Mouse (Mus musculus): ENCODE data around the gene Samd4.

Samd4 gene

DNA sequence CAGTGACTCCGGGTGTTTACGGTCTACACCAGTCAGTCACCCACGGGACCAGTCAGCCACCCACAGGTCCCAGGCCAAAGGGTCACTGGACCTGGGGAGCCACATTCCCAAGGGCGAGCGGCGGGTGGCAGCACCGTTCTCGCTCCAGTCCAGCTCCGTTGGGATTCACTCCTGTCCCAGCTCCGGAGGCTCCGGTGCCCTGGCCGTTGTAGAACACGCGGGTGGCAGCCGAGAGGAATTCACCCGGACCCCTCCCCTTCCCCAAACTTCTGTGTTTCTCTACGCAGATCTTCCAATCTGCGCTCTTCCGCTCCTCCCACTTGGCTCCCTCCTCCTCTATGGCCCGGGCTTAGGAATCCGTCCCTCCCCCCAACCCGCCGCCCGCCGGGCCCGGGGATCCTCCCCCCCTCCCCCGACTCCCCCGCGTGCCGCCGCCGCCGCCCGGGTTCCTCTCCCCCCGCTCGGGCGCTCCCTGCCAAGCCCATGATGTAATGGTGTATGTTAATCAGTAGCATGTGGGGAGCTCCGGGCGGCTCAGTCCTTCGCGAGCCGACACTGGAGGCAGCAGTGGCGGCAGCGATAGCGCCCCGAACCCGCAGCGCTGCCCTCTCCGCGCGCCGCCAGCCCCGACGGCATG, at the start of gene Samd4:
Gene Samd4 (plus strand): TSS at position 424 of the 637 bp plus-strand sequence.
- TF ChIP-seq GATA4 (IDR thresholded peaks at IDR 0.05; ENCODE audit: insufficient replicate concordance, low read length): peak; percentile 6; the same call in 1 of the 2 replicates

DNA sequence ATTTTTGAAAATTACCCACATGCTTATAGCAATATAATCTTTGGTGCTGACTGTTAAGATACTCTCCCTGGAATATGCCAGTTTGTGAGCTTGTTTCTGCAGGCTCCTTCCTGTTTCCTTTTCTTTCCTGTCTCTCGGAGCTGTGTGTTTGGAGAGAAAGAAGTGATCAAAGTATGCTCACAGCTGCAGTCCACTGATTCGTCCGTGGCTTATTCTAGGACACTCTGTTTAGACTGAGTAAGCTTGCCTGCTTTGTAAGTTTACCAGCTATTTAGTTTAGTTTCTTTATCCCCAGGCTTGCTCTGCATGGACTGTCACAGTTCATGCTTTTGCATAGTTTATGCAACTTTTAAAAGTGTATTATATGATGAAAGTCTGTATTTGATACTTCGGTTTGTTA, 43.3 kb upstream of the Samd4 start:
- no peak for TF ChIP-seq GATA4 (IDR thresholded peaks at IDR 0.05; ENCODE audit: insufficient replicate concordance, low read length)

DNA sequence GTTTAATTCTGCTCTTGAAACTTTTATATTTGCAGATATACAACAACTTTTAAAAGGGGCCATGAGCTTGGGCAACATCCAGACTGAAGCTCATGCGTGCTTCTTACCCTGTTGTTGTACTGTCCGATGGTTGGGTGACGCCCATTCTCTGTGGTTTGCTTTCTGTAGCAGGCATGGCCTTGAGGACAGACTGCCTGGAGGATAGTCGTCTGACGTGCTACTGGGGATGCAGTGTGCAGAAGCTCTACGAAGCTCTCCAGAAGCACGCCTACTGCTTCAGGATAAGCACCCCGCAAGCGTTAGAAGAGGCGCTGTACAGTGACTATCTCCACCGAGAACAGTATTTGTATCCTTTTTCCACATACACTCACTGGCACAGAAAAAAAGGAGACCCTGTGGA, 36.9 kb upstream of the Samd4 start:
- TF ChIP-seq GATA4 (IDR thresholded peaks at IDR 0.05; ENCODE audit: insufficient replicate concordance, low read length): no peak

DNA sequence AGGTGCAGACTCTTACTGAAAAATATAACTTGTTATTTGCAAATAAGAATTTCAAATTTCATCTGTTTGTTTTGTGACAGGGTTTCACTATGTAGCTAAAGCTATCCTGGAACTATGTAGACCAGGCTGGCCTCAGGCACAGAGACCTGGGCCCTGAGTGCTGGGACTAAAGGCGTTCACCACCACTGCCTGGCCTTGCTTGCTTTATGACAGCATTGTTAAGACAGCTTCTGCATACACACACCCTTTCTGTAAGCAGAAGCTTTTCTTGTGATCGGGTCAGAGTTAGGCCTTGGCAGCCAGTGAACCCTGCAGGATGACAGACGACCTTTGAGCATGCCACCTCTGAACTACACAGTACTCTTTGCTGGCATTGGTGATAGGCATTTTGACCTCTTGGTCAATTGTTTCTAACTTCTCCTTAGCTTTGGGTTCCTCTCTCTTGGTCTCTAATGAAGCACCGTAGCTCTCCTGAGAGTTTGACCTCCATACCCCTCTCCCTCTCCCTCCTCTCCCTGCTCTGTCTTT, 34.5 kb upstream of the Samd4 start:
- no peak for TF ChIP-seq GATA4 (IDR thresholded peaks at IDR 0.05; ENCODE audit: insufficient replicate concordance, low read length)

DNA sequence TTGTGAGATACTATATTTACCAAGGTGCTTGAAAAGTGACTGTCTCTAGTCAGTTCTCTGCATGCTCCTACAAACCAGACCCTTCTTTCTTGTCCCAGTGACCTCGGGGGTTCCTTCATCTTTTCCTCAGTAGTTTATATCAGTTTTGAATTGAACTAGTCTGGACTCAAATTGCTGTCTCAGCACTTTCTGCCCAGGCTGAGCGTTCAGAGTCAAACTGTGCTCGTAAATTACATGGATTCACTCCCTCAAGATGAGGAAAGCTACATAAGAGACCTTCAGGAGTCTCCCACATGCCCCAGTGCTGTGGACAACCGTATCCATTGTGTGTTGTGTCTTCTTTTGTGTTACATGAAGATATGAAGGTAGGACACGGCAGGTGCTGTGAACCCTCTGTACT, 33.9 kb upstream of the Samd4 start:
- no peak for TF ChIP-seq GATA4 (IDR thresholded peaks at IDR 0.05; ENCODE audit: insufficient replicate concordance, low read length)

DNA sequence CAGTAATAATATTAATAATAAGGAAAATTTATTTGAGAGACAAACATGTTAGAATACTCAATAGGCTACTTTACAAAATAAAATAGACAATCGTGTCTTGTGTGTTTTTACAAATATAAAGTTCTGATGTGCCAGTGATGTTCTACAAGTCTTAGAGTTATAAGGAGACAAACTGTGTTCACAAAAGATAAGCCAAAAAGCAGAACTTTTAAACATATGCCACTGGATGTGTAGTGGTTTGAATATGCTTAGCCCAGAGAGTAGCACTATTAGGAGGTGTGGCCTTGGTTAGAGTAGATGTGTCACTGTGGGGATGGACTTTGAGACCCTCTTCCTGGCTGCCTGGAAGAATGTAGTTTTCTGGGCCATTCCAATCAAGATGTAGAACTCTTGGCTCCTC, 32.9 kb upstream of the Samd4 start:
- TF ChIP-seq GATA4 (IDR thresholded peaks at IDR 0.05; ENCODE audit: insufficient replicate concordance, low read length): no peak

DNA sequence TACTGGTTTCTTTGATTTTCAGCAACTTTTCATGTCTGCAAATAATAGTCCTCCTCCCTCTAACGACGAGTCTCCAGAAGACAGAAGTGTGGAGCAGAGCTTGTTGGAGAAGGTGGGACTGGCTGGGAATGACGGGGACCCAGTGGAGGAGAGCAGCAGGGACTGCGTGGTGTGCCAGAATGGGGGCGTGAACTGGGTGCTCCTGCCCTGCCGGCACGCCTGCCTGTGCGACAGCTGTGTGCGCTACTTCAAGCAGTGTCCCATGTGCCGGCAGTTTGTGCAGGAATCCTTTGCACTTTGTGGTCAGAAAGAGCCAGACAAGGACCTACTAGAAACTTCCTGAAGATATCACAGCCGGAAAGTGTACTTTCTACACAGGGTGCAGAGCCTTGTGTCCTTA, 29.0 kb upstream of the Samd4 start:
- no peak for TF ChIP-seq GATA4 (IDR thresholded peaks at IDR 0.05; ENCODE audit: insufficient replicate concordance, low read length)

DNA sequence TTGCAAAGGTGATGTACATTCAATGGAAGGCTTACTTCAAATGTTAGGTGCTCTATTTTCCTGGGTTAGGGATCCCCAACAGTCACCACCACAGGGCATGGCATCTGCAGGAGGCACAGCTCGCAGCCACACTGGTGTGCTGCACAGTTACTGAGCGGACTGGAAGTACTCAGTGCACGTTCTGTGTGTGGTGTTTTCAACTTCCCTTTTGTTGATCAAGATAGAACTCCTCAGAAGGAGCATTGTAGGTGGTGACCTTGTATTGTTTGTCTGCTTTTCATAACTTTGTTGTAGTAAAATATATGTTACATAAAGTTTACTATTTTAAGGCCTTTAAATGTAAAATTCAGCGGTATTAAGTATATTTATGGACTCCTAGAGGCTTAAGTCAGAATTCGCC, 19.7 kb upstream of the Samd4 start:
- TF ChIP-seq GATA4 (IDR thresholded peaks at IDR 0.05; ENCODE audit: insufficient replicate concordance, low read length): no peak

DNA sequence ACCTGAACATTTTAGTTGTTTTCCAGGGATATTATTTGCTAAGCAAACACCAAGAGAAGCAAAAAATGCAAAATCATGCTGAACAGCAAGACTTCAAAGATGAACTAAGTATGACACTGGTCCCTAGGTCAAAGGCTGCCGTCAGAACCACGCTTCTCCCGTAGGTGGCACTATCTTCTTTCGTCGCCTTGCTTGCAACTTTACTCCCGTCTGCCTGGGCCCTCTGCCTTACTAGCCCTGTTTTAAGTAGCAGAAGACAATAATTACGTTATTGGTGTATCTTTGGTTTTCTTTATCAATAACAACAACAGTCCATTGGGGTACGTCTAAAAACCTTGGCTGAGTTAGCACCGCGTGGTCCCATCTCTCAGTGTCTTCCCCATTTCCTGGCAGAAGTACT, 1.7 kb upstream of the Samd4 start:
- TF ChIP-seq GATA4 (IDR thresholded peaks at IDR 0.05; ENCODE audit: insufficient replicate concordance, low read length): no peak

DNA sequence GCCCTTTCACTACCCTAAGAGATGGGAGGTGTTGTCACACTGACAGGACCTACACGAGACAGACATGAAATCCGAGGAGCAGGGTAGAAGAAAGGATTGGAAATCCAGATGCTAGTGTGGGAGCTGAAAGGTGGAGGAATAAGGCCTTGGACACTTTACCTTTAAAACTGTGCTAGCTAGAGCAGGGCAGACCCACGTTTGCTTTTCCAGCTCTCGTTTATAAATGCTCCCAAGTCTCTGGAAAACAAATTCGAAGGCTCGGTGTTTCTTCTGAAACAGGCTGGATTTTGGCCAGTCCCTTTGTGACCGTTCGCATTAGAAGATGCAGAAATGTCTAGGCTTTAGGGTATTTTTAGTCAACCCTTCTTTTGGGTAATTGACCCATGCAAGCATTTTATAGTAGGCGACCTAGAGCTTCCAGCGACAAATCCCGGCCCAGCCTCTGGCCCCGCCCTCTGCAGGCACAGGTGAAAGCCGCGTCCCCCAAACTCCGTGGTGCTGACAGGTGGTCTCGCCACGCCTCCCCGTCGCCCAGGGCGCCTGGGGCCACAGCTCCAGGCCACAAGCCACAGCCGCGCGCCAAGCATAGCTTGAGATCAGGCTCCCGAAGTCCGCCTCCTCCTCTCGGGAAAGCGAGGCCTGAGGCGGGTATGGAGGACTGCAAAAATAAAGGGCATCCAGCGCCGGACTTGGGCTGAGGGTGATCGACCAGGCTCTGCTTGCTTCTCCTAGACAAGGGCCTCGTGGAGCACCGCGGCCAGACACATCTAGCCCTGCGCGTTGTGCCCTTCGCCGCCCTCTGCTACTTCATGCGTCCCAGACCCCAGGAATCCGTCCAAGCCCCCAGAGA, 848 bp upstream of the Samd4 start:
- no peak for TF ChIP-seq GATA4 (IDR thresholded peaks at IDR 0.05; ENCODE audit: insufficient replicate concordance, low read length)

DNA sequence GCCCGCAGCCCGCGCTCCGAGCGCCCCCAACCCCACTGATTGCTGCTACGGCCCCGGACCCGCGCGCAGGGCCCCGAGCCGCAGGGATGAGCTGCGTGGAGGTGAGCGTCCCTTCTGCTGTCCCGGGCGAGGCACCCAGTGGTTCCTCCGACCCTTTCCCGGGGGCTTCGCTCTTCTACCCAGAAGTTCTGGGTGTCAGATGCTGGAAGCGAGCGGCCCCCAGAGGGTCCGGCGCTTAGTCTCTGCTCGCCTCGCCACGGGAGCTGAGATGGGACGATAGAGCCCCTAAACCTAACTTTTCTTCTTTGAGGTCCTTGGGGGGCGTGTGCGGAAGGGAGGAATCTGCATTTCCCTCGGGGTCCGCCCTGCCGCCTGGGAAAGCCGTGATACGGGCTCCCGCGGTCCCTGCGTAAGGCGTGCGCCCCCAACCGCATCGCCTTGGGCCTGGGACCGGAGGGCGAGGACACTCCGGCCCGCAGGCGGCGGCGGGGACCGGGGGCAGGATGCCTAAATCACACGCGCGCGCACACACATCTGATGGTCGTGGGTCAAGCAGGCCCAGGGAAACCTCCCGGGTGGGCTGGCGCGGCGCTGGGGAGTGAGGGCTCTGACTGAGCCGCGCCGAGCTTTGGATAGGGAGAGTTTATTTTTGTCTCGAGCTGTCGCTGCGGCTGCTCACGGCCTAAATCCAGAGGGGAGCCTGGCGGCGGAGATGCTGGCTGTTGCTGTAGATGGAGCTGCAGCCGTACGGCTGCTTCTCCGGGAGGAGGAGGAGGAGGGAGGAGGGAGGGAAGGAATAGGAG, 615 bp downstream of the Samd4 start:
- no peak for TF ChIP-seq GATA4 (IDR thresholded peaks at IDR 0.05; ENCODE audit: insufficient replicate concordance, low read length)

DNA sequence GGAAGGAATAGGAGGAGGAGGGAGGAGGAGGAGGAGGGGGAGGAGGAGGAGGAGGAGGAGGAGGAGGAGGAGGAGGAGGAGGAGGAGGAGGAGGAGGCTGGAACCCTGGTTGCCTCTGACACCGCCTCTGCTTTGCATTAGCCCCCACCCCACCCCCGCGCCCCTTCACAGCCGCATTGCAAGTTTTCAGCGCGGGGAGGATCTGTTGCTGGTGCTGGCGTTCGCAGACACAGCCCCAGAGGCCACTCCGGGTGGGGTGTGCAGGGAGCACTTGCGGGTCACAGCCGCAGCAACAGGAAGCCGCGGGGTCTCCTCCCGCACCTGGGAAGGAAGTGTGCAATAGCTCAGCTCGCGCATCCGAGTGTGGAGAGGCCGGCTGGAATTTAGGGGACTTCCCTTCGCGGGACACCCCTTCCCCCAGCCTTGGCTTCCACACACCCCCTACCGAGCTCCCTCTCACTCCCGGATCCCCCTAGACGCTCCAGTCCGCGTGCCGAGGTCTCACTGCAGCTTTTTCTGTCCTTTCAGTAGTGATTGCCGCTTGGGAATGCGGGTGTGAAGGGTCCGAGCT, 1.3 kb downstream of the Samd4 start:
- no peak for TF ChIP-seq GATA4 (IDR thresholded peaks at IDR 0.05; ENCODE audit: insufficient replicate concordance, low read length)

DNA sequence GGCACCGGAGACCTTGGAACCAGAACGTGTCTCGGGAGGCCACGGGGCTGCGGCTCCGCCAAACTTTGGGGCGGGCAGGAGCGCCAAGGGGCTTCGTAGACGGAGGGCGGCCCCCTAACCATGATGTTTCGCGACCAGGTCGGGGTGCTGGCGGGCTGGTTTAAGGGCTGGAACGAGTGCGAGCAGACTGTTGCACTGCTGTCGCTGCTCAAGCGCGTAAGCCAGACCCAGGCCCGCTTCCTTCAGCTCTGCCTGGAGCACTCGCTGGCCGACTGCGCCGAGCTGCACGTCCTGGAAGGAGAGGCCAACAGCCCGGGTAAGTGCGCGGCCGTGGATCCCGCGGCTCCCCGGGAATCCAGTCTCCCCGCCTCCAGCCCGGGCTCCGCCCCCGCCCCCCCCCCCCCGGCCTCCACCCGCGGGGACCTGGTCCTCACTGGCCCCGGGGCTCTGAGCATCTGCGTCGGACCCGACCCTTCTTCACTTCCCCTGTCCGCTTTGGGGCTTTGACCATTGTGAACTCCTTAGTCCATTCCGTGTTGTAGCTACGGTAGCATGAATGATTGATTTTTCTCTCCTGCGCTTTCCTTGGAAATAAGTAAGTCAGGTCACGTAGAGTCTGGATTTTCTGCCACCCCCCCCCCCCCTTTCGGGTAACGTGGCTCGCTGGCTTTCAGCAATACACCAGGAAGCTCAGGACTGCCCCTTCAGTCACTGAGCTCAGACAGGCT, 2.2 kb downstream of the Samd4 start:
- TF ChIP-seq GATA4 (IDR thresholded peaks at IDR 0.05; ENCODE audit: insufficient replicate concordance, low read length): no peak

DNA sequence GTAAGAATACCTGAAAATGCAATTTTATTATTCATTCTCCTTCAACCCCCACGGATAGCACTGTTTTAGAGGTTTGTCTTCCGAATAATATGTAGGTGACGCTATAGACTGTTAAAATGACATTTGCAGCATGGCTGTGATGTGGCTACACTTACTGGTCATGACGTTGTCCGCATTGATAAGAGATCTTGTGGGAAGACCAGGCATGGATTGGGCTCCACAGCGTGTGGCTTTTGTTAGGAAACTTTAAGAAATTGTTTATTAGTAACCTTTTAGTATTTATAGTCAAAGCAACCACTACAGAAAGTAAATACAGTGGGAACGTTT, 2.7 kb downstream of the Samd4 start:
- no peak for TF ChIP-seq GATA4 (IDR thresholded peaks at IDR 0.05; ENCODE audit: insufficient replicate concordance, low read length)

DNA sequence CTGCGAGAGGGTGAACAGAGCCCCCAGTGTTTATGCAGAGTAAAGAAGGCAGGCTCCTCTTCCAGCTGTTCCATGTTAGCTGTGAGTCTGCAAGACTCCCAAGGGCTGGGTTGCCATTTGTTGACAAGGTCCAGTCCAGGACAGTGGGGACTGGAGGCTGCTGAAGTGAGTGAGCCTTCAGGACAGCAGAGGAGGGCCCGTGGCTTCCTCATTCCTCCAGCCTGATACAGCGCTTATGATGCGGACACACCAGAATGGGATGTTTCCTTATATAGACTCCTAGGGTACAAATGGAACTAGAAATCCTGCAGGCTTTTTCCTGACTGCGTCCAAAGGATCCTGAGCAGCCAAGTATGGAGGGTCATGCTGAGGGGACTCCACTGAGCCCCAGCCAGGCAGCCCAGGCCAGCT, 3.2 kb downstream of the Samd4 start:
- no peak for TF ChIP-seq GATA4 (IDR thresholded peaks at IDR 0.05; ENCODE audit: insufficient replicate concordance, low read length)

Measured in liver, adult (tissue).